Mouse (Mus musculus): Measurements from ENCODE around the gene Lrrfip2. TPM values are rescaled to one million over a fixed set of nuclear protein-coding genes. Genes with fewer than 3 reads are reported as not detected.

The Lrrfip2 gene
- total RNA-seq, 1 experiment = 33.0 TPM

DNA sequence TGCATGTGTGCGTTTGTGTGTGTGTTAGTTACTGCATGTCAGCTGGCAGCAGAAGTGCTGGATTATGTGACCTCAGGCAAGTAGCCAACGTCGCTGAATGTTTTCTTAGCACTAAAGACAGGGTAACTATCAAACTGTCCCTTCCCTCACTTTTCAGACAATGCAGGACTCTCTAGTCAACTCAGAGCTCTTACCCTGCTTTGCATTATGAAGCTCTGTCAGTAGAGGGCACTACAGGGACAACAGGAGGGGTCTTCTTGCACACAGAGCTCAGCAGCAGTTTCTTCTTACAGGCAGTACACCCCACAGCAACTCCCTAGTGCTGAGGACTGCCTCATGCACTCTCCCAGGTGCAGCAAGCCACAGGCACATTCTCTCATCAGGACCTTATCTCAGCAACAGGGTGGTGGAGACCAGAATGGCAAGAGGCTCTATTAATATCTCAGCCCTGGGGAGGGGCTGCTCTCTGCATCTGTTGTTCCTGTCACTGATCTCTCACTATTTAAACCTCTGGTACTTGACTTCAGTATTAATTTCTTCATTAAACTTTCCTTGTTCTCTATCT is 130.4 kb downstream of the Lrrfip2 start:
- H3K27ac ChIP-seq (ENCODE audit: insufficient read depth, low read depth, low read length, poor library complexity, severe bottlenecking) = no peak overlapping the region
- H3K9ac ChIP-seq (ENCODE audit: insufficient read depth, low read depth, low read length, poor library complexity, severe bottlenecking) = no peak overlapping the region
- in situ Hi-C loops (cut with MboI; ENCODE audit: low sequenced_read_pairs in 2 of 2, unreplicated experiment in 2 of 2) = no loop called here
- TF ChIP-seq HCFC1 (IDR thresholded peaks at IDR 0.05; ENCODE audit: borderline replicate concordance, insufficient read depth, low read length) = no peak
- DNase-seq (ENCODE audit: low read depth, low spot score) = peak; percentile 52
- no peak overlapping the region for H3K4me3 ChIP-seq (ENCODE audit: insufficient read depth in 1 of 2, low read depth in 1 of 2, low read length in 2 of 2, poor library complexity in 1 of 2, severe bottlenecking in 1 of 2)
- H3K9me3 ChIP-seq (ENCODE audit: control insufficient read depth, insufficient read depth, low read depth, low read length) = no peaks in the 10 kb centered on the region
- H3K4me1 ChIP-seq (ENCODE audit: control insufficient read depth in 2 of 2, insufficient read depth in 2 of 2, low read length in 2 of 2, poor library complexity in 1 of 2) = peaks cover 4 to 6% of the 10 kb centered on the region in 2 experiments; a peak in 2 of 4 replicates
- H3K36me3 ChIP-seq (ENCODE audit: control insufficient read depth, insufficient read depth, low read length, poor library complexity, severe bottlenecking) = peaks cover 25% of the 10 kb centered on the region

DNA sequence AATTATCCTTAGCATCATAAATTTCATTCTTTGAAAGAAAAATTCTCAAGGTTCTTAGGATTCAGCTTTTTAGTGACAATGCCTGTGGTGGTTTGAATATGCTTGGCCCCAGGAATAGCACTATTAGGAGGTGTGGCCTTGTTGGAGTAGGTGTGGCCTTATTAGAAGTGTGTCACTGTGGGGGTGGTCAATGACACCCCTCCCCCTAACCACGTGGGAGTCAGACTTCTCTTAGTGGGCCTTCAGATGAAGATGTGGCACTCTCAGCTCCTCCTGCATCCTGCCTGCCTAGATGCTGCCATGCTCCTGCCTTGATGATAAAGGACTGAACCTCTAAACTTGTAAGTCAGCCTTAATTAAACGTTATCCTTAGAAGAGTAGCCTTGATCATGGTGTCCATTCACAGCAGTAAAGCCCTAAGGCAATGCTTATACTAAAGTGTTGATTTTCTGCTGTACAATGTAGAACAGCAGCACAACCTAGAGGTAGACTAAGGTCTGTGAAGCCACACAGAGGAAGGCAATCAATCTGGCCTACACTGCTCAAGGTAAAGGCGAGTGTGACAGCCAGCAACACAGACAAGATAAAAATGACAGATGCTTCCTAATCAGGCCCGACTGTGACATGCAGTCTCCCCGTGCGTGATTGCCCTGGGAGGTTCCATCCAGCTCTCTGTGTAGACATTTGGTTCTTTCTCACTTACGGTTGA is 134.9 kb downstream of the Lrrfip2 start:
- Histone ChIP-seq H3K9me3 (ENCODE audit: control insufficient read depth, insufficient read depth, low read depth, low read length) (no peaks in the 10 kb centered on the region), H3K36me3 (ENCODE audit: control insufficient read depth, insufficient read depth, low read length, poor library complexity, severe bottlenecking) (peaks cover 29% of the 10 kb centered on the region), H3K27ac (ENCODE audit: insufficient read depth, low read depth, low read length, poor library complexity, severe bottlenecking) (no peak overlapping the region), H3K4me3 (ENCODE audit: insufficient read depth in 1 of 2, low read depth in 1 of 2, low read length in 2 of 2, poor library complexity in 1 of 2, severe bottlenecking in 1 of 2) (no peak overlapping the region), H3K4me1 (ENCODE audit: control insufficient read depth in 2 of 2, insufficient read depth in 2 of 2, low read length in 2 of 2, poor library complexity in 1 of 2) (no peaks in the 10 kb centered on the region), H3K9ac (ENCODE audit: insufficient read depth, low read depth, low read length, poor library complexity, severe bottlenecking) (no peak overlapping the region)
- in situ Hi-C loops (cut with MboI; ENCODE audit: low sequenced_read_pairs in 2 of 2, unreplicated experiment in 2 of 2) = no loop called here
- DNase-seq (ENCODE audit: low read depth, low spot score) = no peak
- no peak for TF ChIP-seq ZNF384 (IDR thresholded peaks at IDR 0.05; ENCODE audit: low read depth, low read length)
- TF ChIP-seq HCFC1 (IDR thresholded peaks at IDR 0.05; ENCODE audit: borderline replicate concordance, insufficient read depth, low read length) = no peak
- TF ChIP-seq MAFK (IDR thresholded peaks at IDR 0.05; ENCODE audit: insufficient read depth, low read depth, low read length) = no peak
- TF ChIP-seq CHD2 (IDR thresholded peaks at IDR 0.05; ENCODE audit: low read depth, low read length) = no peak
- TF ChIP-seq ZC3H11A (IDR thresholded peaks at IDR 0.05; ENCODE audit: borderline replicate concordance, low read depth, low read length) = no peak

DNA sequence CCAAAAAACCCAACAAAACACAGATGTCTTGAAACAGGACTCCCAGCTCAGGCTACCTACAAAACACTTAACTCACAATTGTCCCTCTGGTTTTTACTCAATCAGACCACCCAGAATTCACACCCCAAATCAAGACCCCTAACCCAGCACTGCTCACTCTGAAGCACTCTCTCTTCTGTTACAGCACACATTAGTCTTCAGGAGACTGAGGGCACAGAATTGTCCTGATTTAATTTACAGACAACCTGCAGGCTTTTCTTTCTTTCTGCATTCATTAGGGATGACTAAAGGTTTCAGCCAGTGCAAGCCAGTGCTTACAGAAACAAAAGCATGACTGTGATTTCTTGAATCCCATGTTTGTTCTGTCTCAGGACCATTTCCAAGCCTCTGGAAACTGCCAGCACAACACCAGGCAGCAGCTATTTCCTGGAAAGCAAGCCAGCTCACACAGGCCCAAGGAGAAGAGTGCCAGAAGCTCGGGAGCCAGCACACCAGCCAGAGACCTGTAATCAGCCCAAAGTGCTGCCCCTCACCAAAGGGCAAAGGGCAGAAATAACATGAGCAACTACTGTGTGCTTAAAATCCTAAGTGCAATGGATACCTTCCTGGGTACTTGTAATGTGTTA is 143.1 kb downstream of the Lrrfip2 start:
- no peak overlapping the region for H3K9ac ChIP-seq (ENCODE audit: insufficient read depth, low read depth, low read length, poor library complexity, severe bottlenecking)
- H3K36me3 ChIP-seq (ENCODE audit: control insufficient read depth, insufficient read depth, low read length, poor library complexity, severe bottlenecking) = peaks cover 13% of the 10 kb centered on the region
- in situ Hi-C loops (cut with MboI; ENCODE audit: low sequenced_read_pairs in 2 of 2, unreplicated experiment in 2 of 2) = no loop called here
- H3K27ac ChIP-seq (ENCODE audit: insufficient read depth, low read depth, low read length, poor library complexity, severe bottlenecking) = no peak overlapping the region
- H3K9me3 ChIP-seq (ENCODE audit: control insufficient read depth, insufficient read depth, low read depth, low read length) = no peaks in the 10 kb centered on the region
- H3K4me3 ChIP-seq (ENCODE audit: insufficient read depth in 1 of 2, low read depth in 1 of 2, low read length in 2 of 2, poor library complexity in 1 of 2, severe bottlenecking in 1 of 2) = no peak overlapping the region
- TF ChIP-seq ZC3H11A (IDR thresholded peaks at IDR 0.05; ENCODE audit: borderline replicate concordance, low read depth, low read length) = no peak
- H3K4me1 ChIP-seq (ENCODE audit: control insufficient read depth in 2 of 2, insufficient read depth in 2 of 2, low read length in 2 of 2, poor library complexity in 1 of 2) = no peaks in the 10 kb centered on the region
- no peak for DNase-seq (ENCODE audit: low read depth, low spot score)

DNA sequence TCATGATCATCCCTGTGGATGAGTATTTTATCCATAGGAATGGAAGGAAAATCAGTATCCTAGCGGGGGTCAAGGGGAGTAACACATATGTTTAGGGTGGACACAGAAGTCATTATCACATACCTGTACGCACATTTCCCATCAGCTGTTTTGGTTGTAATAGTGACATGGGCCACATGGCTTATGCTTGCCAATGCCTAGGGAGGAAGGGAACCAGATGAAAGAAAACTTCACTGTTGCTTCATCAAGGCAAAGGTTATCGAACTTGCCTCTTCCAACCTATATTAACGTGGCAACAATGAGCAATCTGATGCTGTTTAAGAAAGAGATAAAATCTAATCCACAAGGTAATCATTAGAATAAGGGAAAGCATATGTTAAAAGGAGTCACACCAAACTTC is 144.0 kb downstream of the Lrrfip2 start:
- TF ChIP-seq CHD2 (IDR thresholded peaks at IDR 0.05; ENCODE audit: low read depth, low read length) (no peak), HCFC1 (IDR thresholded peaks at IDR 0.05; ENCODE audit: borderline replicate concordance, insufficient read depth, low read length) (no peak), ZC3H11A (IDR thresholded peaks at IDR 0.05; ENCODE audit: borderline replicate concordance, low read depth, low read length) (no peak)
- in situ Hi-C loops (cut with MboI; ENCODE audit: low sequenced_read_pairs in 2 of 2, unreplicated experiment in 2 of 2) = no loop called here
- Histone ChIP-seq H3K36me3 (ENCODE audit: control insufficient read depth, insufficient read depth, low read length, poor library complexity, severe bottlenecking) (peaks cover 11% of the 10 kb centered on the region), H3K9me3 (ENCODE audit: control insufficient read depth, insufficient read depth, low read depth, low read length) (no peaks in the 10 kb centered on the region), H3K9ac (ENCODE audit: insufficient read depth, low read depth, low read length, poor library complexity, severe bottlenecking) (no peak overlapping the region), H3K4me1 (ENCODE audit: control insufficient read depth in 2 of 2, insufficient read depth in 2 of 2, low read length in 2 of 2, poor library complexity in 1 of 2) (no peaks in the 10 kb centered on the region), H3K4me3 (ENCODE audit: insufficient read depth in 1 of 2, low read depth in 1 of 2, low read length in 2 of 2, poor library complexity in 1 of 2, severe bottlenecking in 1 of 2) (no peak overlapping the region), H3K27ac (ENCODE audit: insufficient read depth, low read depth, low read length, poor library complexity, severe bottlenecking) (no peak overlapping the region)
- DNase-seq (ENCODE audit: low read depth, low spot score) = no peak

DNA sequence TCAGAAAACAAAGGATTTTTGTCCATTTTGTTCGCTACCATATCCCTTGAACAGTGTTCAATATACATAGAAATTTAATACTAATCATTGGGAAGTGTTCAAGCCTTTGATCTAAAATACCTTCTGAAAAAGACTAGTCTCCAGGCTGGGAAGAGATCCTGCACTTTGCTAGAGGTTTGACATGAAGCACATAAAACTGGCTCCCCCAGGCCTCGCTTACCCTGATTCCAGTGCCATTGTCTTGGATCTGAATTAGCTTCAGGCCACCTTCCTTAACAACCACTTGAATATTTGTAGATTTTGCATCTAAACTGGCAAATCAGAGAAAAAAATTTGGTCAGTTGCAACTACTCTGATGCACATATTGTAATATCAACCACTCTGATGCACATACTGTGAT is 150.6 kb downstream of the Lrrfip2 start:
- TF ChIP-seq ZC3H11A (IDR thresholded peaks at IDR 0.05; ENCODE audit: borderline replicate concordance, low read depth, low read length) = no peak
- TF ChIP-seq HCFC1 (IDR thresholded peaks at IDR 0.05; ENCODE audit: borderline replicate concordance, insufficient read depth, low read length) = no peak
- no peak for TF ChIP-seq MAFK (IDR thresholded peaks at IDR 0.05; ENCODE audit: insufficient read depth, low read depth, low read length)
- TF ChIP-seq CHD2 (IDR thresholded peaks at IDR 0.05; ENCODE audit: low read depth, low read length) = no peak
- TF ChIP-seq ZNF384 (IDR thresholded peaks at IDR 0.05; ENCODE audit: low read depth, low read length) = no peak
- Histone ChIP-seq H3K9me3 (ENCODE audit: control insufficient read depth, insufficient read depth, low read depth, low read length) (no peaks in the 10 kb centered on the region), H3K27ac (ENCODE audit: insufficient read depth, low read depth, low read length, poor library complexity, severe bottlenecking) (no peak overlapping the region), H3K9ac (ENCODE audit: insufficient read depth, low read depth, low read length, poor library complexity, severe bottlenecking) (no peak overlapping the region), H3K36me3 (ENCODE audit: control insufficient read depth, insufficient read depth, low read length, poor library complexity, severe bottlenecking) (peaks cover 9% of the 10 kb centered on the region), H3K4me1 (ENCODE audit: control insufficient read depth in 2 of 2, insufficient read depth in 2 of 2, low read length in 2 of 2, poor library complexity in 1 of 2) (peaks cover 0 to 4% of the 10 kb centered on the region in 2 experiments; a peak in 1 of 4 replicates), H3K4me3 (ENCODE audit: insufficient read depth in 1 of 2, low read depth in 1 of 2, low read length in 2 of 2, poor library complexity in 1 of 2, severe bottlenecking in 1 of 2) (no peak overlapping the region)
- in situ Hi-C loops (cut with MboI; ENCODE audit: low sequenced_read_pairs in 2 of 2, unreplicated experiment in 2 of 2) = no loop called here
- no peak for DNase-seq (ENCODE audit: low read depth, low spot score)
